16 mouse cellular contexts compared by ENCODE assay signal in genomic region chr2:33575406-33575805, GRCm38 (mm10).
DNase-seq lines count a peak whose midpoint lies in the region; ATAC-seq and TF ChIP-seq lines count a peak whose summit lies in the region.
"Had no signal": no experiment of that assay in that cellular context is flagged by ENCODE, and none has a peak within 500 bp of the region (broad histone marks: within the 10 kb centered on the region; RNA-seq: fewer than 3 reads in every experiment).

No protein-coding gene starts in this region.

- ATAC-seq in forebrain, embryonic 11.5 days (replicated peaks; ENCODE audit: low FRiP score), result no peak
- ATAC-seq in forebrain, postnatal 0 days, result no peak
- 0 out of 2 replicates have a peak, but pooled peaks have one; percentile 8 for ATAC-seq in lung, postnatal 0 days
- ATAC-seq: forebrain, embryonic 16.5 days had no signal

- H3K27me3 ChIP-seq in forebrain, embryonic 11.5 days (ENCODE audit: control insufficient read depth, insufficient read depth, low read length), result peaks cover 85% of the 10 kb centered on the region
- peaks cover 35% of the 10 kb centered on the region for H3K27me3 ChIP-seq in forebrain, postnatal 0 days (ENCODE audit: insufficient read depth, low read length)
- peaks cover 8% of the 10 kb centered on the region; the same call in 1 of the 2 replicates for H3K27me3 ChIP-seq in lung, postnatal 0 days (replicated peaks; ENCODE audit: insufficient read depth, low read length)

- H3K9ac ChIP-seq in forebrain, embryonic 11.5 days (ENCODE audit: low read length), result no peak overlapping the region
- no peak overlapping the region for H3K9ac ChIP-seq in forebrain, postnatal 0 days
- no peak overlapping the region for H3K9ac ChIP-seq in lung, postnatal 0 days (replicated peaks; ENCODE audit: low read depth)
- H3K9ac ChIP-seq: heart, embryonic 12.5 days; liver, embryonic 13.5 days had no signal

- H3K4me1 ChIP-seq in forebrain, embryonic 11.5 days (replicated peaks; ENCODE audit: control insufficient read depth, insufficient read depth, low read length), result peaks cover 6% of the 10 kb centered on the region
- peaks cover 2% of the 10 kb centered on the region; the same call in 1 of the 2 replicates for H3K4me1 ChIP-seq in forebrain, postnatal 0 days (ENCODE audit: insufficient read depth)
- H3K4me1 ChIP-seq in lung, postnatal 0 days (ENCODE audit: insufficient read depth, low read depth, low read length), result no peaks in the 10 kb centered on the region

- H3K36me3 ChIP-seq in forebrain, embryonic 11.5 days (ENCODE audit: control insufficient read depth, insufficient read depth, low read length), result no peaks in the 10 kb centered on the region
- no peaks in the 10 kb centered on the region for H3K36me3 ChIP-seq in forebrain, postnatal 0 days (ENCODE audit: insufficient read depth)
- H3K36me3 ChIP-seq in lung, postnatal 0 days (ENCODE audit: insufficient read depth, low read length), result no peaks in the 10 kb centered on the region
- H3K36me3 ChIP-seq: G1E; heart, embryonic 12.5 days; liver, embryonic 13.5 days had no signal

- no peak overlapping the region for H3K27ac ChIP-seq in forebrain, embryonic 11.5 days (ENCODE audit: low read depth, low read length)
- H3K27ac ChIP-seq in forebrain, postnatal 0 days (ENCODE audit: low read depth, low read length), result no peak overlapping the region
- no peak overlapping the region for H3K27ac ChIP-seq in lung, postnatal 0 days (ENCODE audit: low read length)
- H3K27ac ChIP-seq: liver, embryonic 13.5 days had no signal

- H3K9me3 ChIP-seq in forebrain, embryonic 11.5 days (ENCODE audit: control insufficient read depth, low read length), result no peaks in the 10 kb centered on the region
- H3K9me3 ChIP-seq in forebrain, postnatal 0 days (ENCODE audit: low read length), result no peaks in the 10 kb centered on the region
- H3K9me3 ChIP-seq in lung, postnatal 0 days (ENCODE audit: low read length), result no peaks in the 10 kb centered on the region
- H3K9me3 ChIP-seq: G1E; heart, embryonic 12.5 days; liver, embryonic 13.5 days had no signal

- WGBS in forebrain, embryonic 11.5 days, result 26% methylated on average over 13 of the region's 13 CpGs
- WGBS in forebrain, postnatal 0 days, result 28% methylated on average over 13 of the region's 13 CpGs
- 33% methylated on average over 13 of the region's 13 CpGs for WGBS in lung, postnatal 0 days

- DNase-seq in forebrain, embryonic 11.5 days (ENCODE audit: low spot score), result peak; percentile 69
- DNase-seq in forebrain, postnatal 0 days, result no peak
- DNase-seq in kidney, postnatal 10 days, result peak; percentile 59
- no peak for DNase-seq in kidney, postnatal 36 days
- peak; percentile 50 for DNase-seq in embryo, embryonic 11 days
- peak; percentile 27 for DNase-seq in lung, postnatal 0 days (ENCODE audit: low spot score)
- no peak for DNase-seq in liver
- DNase-seq in layer of hippocampus, postnatal 36 days, result no peak
- DNase-seq: adrenal gland, postnatal 14 days; cerebellum, postnatal 10 days; gastrocnemius, postnatal 25 days; liver, embryonic 13.5 days; right cerebral cortex, postnatal 14 days had no signal

- no peak for TF ChIP-seq EP300 in lung, postnatal 0 days (IDR thresholded peaks at IDR 0.05)

- H3K4me2 ChIP-seq in forebrain, embryonic 11.5 days (ENCODE audit: low read depth, low read length, severe bottlenecking), result no peak overlapping the region
- no peak overlapping the region for H3K4me2 ChIP-seq in forebrain, postnatal 0 days (ENCODE audit: low read depth)
- no peak overlapping the region for H3K4me2 ChIP-seq in lung, postnatal 0 days (replicated peaks; ENCODE audit: low read depth, low read length)
- H3K4me2 ChIP-seq: heart, embryonic 12.5 days; liver, embryonic 13.5 days had no signal

- no peak overlapping the region for H3K4me3 ChIP-seq in forebrain, embryonic 11.5 days (ENCODE audit: low read depth, low read length)
- H3K4me3 ChIP-seq in forebrain, postnatal 0 days (ENCODE audit: low read depth, low read length), result no peak overlapping the region
- H3K4me3 ChIP-seq in lung, postnatal 0 days (ENCODE audit: low read depth, low read length), result no peak overlapping the region
- H3K4me3 ChIP-seq: heart, embryonic 12.5 days; liver, embryonic 13.5 days had no signal

- TF ChIP-seq CTCF in forebrain, postnatal 0 days (IDR thresholded peaks at IDR 0.05; ENCODE audit: low read depth), result no peak
- no peak for TF ChIP-seq CTCF in lung, postnatal 0 days (IDR thresholded peaks at IDR 0.05)

Comparison
In these comparisons a context has a peak if more than half of its experiments do, and no peak if none do; other contexts are left out.
1. DNase-seq: peak in forebrain, embryonic 11.5 days (single experiment), kidney, postnatal 10 days (single experiment), embryo, embryonic 11 days (single experiment) and lung, postnatal 0 days (single experiment); none in forebrain, postnatal 0 days (single experiment), kidney, postnatal 36 days (0 of 2), liver (single experiment) and layer of hippocampus, postnatal 36 days (0 of 2).